In genomic region chr7:44353601-44354340, GRCm38 (mm10) we compare ENCODE assay signal across 9 mouse cellular contexts. TPM values are rescaled to one million over a fixed set of nuclear protein-coding genes. Genes with fewer than 3 reads are reported as not detected.
A peak's percentile ranks its signal among the peaks of the same experiment; 100 is the strongest.
DNase-seq lines count a peak whose midpoint lies in the region; ATAC-seq lines count a peak whose summit lies in the region.
"Had no signal": no experiment of that assay in that cellular context is flagged by ENCODE, and none has a peak within 500 bp of the region (broad histone marks: within the 10 kb centered on the region; RNA-seq: fewer than 3 reads in every experiment).

No protein-coding gene starts in this region.

- 0 out of 2 replicates have a peak overlapping the region, but pooled peaks have one; percentile 6 for H3K4me3 ChIP-seq in lung, embryonic 15.5 days
- H3K4me3 ChIP-seq in limb, embryonic 11.5 days (ENCODE audit: low read depth, low read length): peak overlapping the region; percentile 3; the same call in 1 of the 2 replicates
- 0 out of 2 replicates have a peak overlapping the region, but pooled peaks have one; percentile 12 for H3K4me3 ChIP-seq in stomach, embryonic 14.5 days (ENCODE audit: low read depth, low read length)
- H3K4me3 ChIP-seq: megakaryocyte, embryonic 14.5 days had no signal

- H3K27ac ChIP-seq in lung, embryonic 15.5 days: no peak overlapping the region
- H3K27ac ChIP-seq in limb, embryonic 11.5 days (replicated peaks; ENCODE audit: low read depth, low read length): no peak overlapping the region
- no peak overlapping the region for H3K27ac ChIP-seq in stomach, embryonic 14.5 days (ENCODE audit: low read length)

- no peak for ATAC-seq in lung, embryonic 15.5 days (ENCODE audit: borderline replicate concordance, extremely low read depth, low FRiP score, low TSS enrichment)
- ATAC-seq in limb, embryonic 11.5 days (ENCODE audit: insufficient number of reproducible peaks, low FRiP score, low TSS enrichment, low read depth): no peak
- no peak; the same call in 1 of the 2 replicates for ATAC-seq in stomach, embryonic 14.5 days (ENCODE audit: insufficient number of reproducible peaks, insufficient read depth, low FRiP score, low read depth)
- ATAC-seq in megakaryocyte progenitor cell, adult 5-6 weeks (replicated peaks; ENCODE audit: poor library complexity): no peak

- H3K4me1 ChIP-seq in lung, embryonic 15.5 days: peaks cover 44% of the 10 kb centered on the region
- H3K4me1 ChIP-seq in limb, embryonic 11.5 days (ENCODE audit: control insufficient read depth, insufficient read depth, low read length): peaks cover 16% of the 10 kb centered on the region; the same call in 1 of the 2 replicates
- H3K4me1 ChIP-seq in stomach, embryonic 14.5 days (ENCODE audit: control insufficient read depth, insufficient read depth, low read length): peaks cover 27% of the 10 kb centered on the region; the same call in 1 of the 2 replicates

- peaks cover 88% of the 10 kb centered on the region for H3K27me3 ChIP-seq in lung, embryonic 15.5 days
- peaks cover 90% of the 10 kb centered on the region for H3K27me3 ChIP-seq in limb, embryonic 11.5 days (ENCODE audit: control insufficient read depth, insufficient read depth, low read length)
- peaks cover 46% of the 10 kb centered on the region for H3K27me3 ChIP-seq in stomach, embryonic 14.5 days (ENCODE audit: control insufficient read depth, insufficient read depth, low read length)

- peak; percentile 37 to 63 for DNase-seq in cerebellum, postnatal 25 days
- DNase-seq in cerebellum, postnatal 36 days: no peak
- DNase-seq in lung, postnatal 36 days: no peak
- DNase-seq in limb, embryonic 11.5 days (ENCODE audit: low spot score): no peak
- no peak for DNase-seq in ovary, postnatal 36 days (ENCODE audit: low spot score)

- H3K4me2 ChIP-seq in lung, embryonic 15.5 days: peak overlapping the region; percentile 30
- peak overlapping the region; percentile 16; the same call in 1 of the 2 replicates for H3K4me2 ChIP-seq in limb, embryonic 11.5 days (ENCODE audit: low read depth, severe bottlenecking)
- H3K4me2 ChIP-seq in stomach, embryonic 14.5 days (replicated peaks; ENCODE audit: low read depth, low read length): no peak overlapping the region; the same call in 1 of the 2 replicates

- no peaks in the 10 kb centered on the region for H3K36me3 ChIP-seq in lung, embryonic 15.5 days
- no peaks in the 10 kb centered on the region for H3K36me3 ChIP-seq in limb, embryonic 11.5 days (ENCODE audit: control insufficient read depth, insufficient read depth, low read length)
- H3K36me3 ChIP-seq in stomach, embryonic 14.5 days (ENCODE audit: control insufficient read depth, insufficient read depth, low read length): no peaks in the 10 kb centered on the region

- WGBS in lung, embryonic 15.5 days: 3% methylated on average over 30 of the region's 35 CpGs
- 1% methylated on average over 34 of the region's 35 CpGs for WGBS in limb, embryonic 11.5 days
- WGBS in stomach, embryonic 14.5 days: 1% methylated on average over 35 of the region's 35 CpGs

- no peaks in the 10 kb centered on the region for H3K9me3 ChIP-seq in lung, embryonic 15.5 days
- H3K9me3 ChIP-seq in limb, embryonic 11.5 days (ENCODE audit: control insufficient read depth, low read length): no peaks in the 10 kb centered on the region
- H3K9me3 ChIP-seq in stomach, embryonic 14.5 days (ENCODE audit: control insufficient read depth, low read depth, low read length): no peaks in the 10 kb centered on the region
- H3K9me3 ChIP-seq: megakaryocyte, embryonic 14.5 days had no signal

- no peak overlapping the region for H3K9ac ChIP-seq in lung, embryonic 15.5 days
- no peak overlapping the region for H3K9ac ChIP-seq in limb, embryonic 11.5 days (ENCODE audit: low read length)
- no peak overlapping the region for H3K9ac ChIP-seq in stomach, embryonic 14.5 days (replicated peaks; ENCODE audit: low read depth, low read length)

RNA-seq across cellular contexts. Expression of gene Syt3, which starts 30.1 kb away (rescaled TPM):
- 2.1 and 2.3 TPM in 2 replicates for polyA plus RNA-seq in lung, embryonic 15.5 days (2015; fragmentation: Nextera tagmentation; extraction: Ambion mirVana)
- 2.1 TPM in 2 replicates for polyA plus RNA-seq in limb, embryonic 11.5 days (2014; fragmentation: Nextera tagmentation; extraction: Ambion mirVana)
- polyA plus RNA-seq in stomach, embryonic 14.5 days (2014; fragmentation: Nextera tagmentation; extraction: Ambion mirVana): 1.6 and 2.0 TPM in 2 replicates
- total RNA-seq in megakaryocyte progenitor cell, adult 5-6 weeks (2015): 0.22 and 0.24 TPM in 2 replicates
- 0.12 and 0.14 TPM in 2 replicates for total RNA-seq in megakaryocyte progenitor cell, adult 5-6 weeks (2017)

RNA-seq across cellular contexts. Expression of gene 1700008O03Rik, which starts 31.8 kb away (rescaled TPM):
- polyA plus RNA-seq in lung, embryonic 15.5 days (2015; fragmentation: Nextera tagmentation; extraction: Ambion mirVana): 1.1 and 1.4 TPM in 2 replicates
- polyA plus RNA-seq in limb, embryonic 11.5 days (2014; fragmentation: Nextera tagmentation; extraction: Ambion mirVana): 0.37 and 0.53 TPM in 2 replicates
- polyA plus RNA-seq in stomach, embryonic 14.5 days (2014; fragmentation: Nextera tagmentation; extraction: Ambion mirVana): 1.2 and 1.3 TPM in 2 replicates
- total RNA-seq in megakaryocyte progenitor cell, adult 5-6 weeks (2015): 0.44 and 1.5 TPM in 2 replicates
- 1.8 and 2.2 TPM in 2 replicates for total RNA-seq in megakaryocyte progenitor cell, adult 5-6 weeks (2017)

RNA-seq across cellular contexts. Expression of gene Shank1, which starts 43.7 kb away (rescaled TPM):
- polyA plus RNA-seq in lung, embryonic 15.5 days (2015; fragmentation: Nextera tagmentation; extraction: Ambion mirVana): 0.96 and 1.1 TPM in 2 replicates
- 0.78 and 0.85 TPM in 2 replicates for polyA plus RNA-seq in limb, embryonic 11.5 days (2014; fragmentation: Nextera tagmentation; extraction: Ambion mirVana)
- polyA plus RNA-seq in stomach, embryonic 14.5 days (2014; fragmentation: Nextera tagmentation; extraction: Ambion mirVana): 4.2 and 4.5 TPM in 2 replicates
- 0.05 and 0.49 TPM in 2 replicates for total RNA-seq in megakaryocyte progenitor cell, adult 5-6 weeks (2015)
- not detected in 2 replicates for total RNA-seq in megakaryocyte progenitor cell, adult 5-6 weeks (2017)

RNA-seq across cellular contexts. Expression of gene Clec11a, which starts 47.1 kb away (rescaled TPM):
- polyA plus RNA-seq in lung, embryonic 15.5 days (2015; fragmentation: Nextera tagmentation; extraction: Ambion mirVana): 2.5 and 2.6 TPM in 2 replicates
- 1.9 and 2.2 TPM in 2 replicates for polyA plus RNA-seq in limb, embryonic 11.5 days (2014; fragmentation: Nextera tagmentation; extraction: Ambion mirVana)
- polyA plus RNA-seq in stomach, embryonic 14.5 days (2014; fragmentation: Nextera tagmentation; extraction: Ambion mirVana): 4.2 and 4.9 TPM in 2 replicates
- total RNA-seq in megakaryocyte progenitor cell, adult 5-6 weeks (2015): 4.1 TPM in 2 replicates
- 4.2 and 4.4 TPM in 2 replicates for total RNA-seq in megakaryocyte progenitor cell, adult 5-6 weeks (2017)

Comparison
In these comparisons a context has a peak if more than half of its experiments do, and no peak if none do; other contexts are left out.
1. DNase-seq: peak in cerebellum, postnatal 25 days (2 of 2); none in cerebellum, postnatal 36 days (0 of 2), lung, postnatal 36 days (single experiment), limb, embryonic 11.5 days (single experiment) and ovary, postnatal 36 days (single experiment).
2. Peak in every context shown above with its lines, with median percentiles within 50 percentile points of each other: H3K4me3 ChIP-seq.